Mouse (Mus musculus) embryonic stem cell, embryonic (primary cell): ENCODE measurements around the gene Ccdc163.
"Not testable (repeated sequence)": the region's sequence is repeated elsewhere in the genome, so short reads cannot be mapped to it uniquely, and the experiment has no call there.

Experiments
- CTCF ChIA-PET, 4 experiments: fragments of 300-600 bp in 2 of 4; fragments of 350-600 bp in 2 of 4; sonication (Branson Sonifier 250); formaldehyde crosslinking; loops; one replicate each; lab custom pipeline; 2022; ENCODE audit warnings: inconsistent platforms in 2 of 4; lab: Charles Lee
- POLR2A ChIA-PET, 4 experiments: fragments of 300-600 bp in 2 of 4; fragments of 350-600 bp in 2 of 4; sonication (Branson Sonifier 250); formaldehyde crosslinking; loops; one replicate each; lab custom pipeline; 2022; ENCODE audit warnings: antibody characterized with exemption in 4 of 4, inconsistent platforms in 1 of 4; lab: Charles Lee

Gene Ccdc163

GRCm38 (mm10) chr4:116708201-116708764 is at the start of gene Ccdc163, which contains the start of gene Mmachc:
TSS of gene Ccdc163 (plus strand) at chr4:116708509.
TSS of gene Mmachc (minus strand) at chr4:116708406.
- CTCF ChIA-PET: interaction anchor here (0.6 to 3.6 kb wide), 24 partner anchors 9 to 438 kb away, joined by 3 to 28 read pairs (median 5); partner anchors contain the start of genes Tesk2 (in 2 of the 4), Mutyh (in 1 of the 4), Prdx1 (in 1 of the 4) and Toe1 (in 1 of the 4)
- POLR2A ChIA-PET: interaction anchor here (0.6 to 16.3 kb wide), 105 partner anchors 9 to 584 kb away, joined by 3 to 370 read pairs (median 5); partner anchors contain the start of genes Mutyh (in 3 of the 4), Prdx1 (in 3 of the 4), Tesk2 (in 3 of the 4) and Toe1 (in 3 of the 4)

GRCm38 (mm10) chr4:116659474-116659873 is 48.8 kb upstream of the Ccdc163 start:
- CTCF ChIA-PET: interaction anchor here in 1 of 4 experiments (2.7 kb wide), 1 partner anchor 15 kb away, joined by 18 read pairs; no protein-coding TSS in a partner anchor
- POLR2A ChIA-PET: interaction anchor here (0.7 to 28.6 kb wide), 12 partner anchors 8 to 578 kb away, joined by 3 to 786 read pairs (median 10); partner anchors contain the start of genes Akr1a1 (in 3 of the 4), Prdx1 (in 3 of the 4), Gpbp1l1 (in 1 of the 4) and Nasp (in 1 of the 4)

GRCm38 (mm10) chr4:116659916-116660315 is 48.4 kb upstream of the Ccdc163 start:
- ChIA-PET CTCF (interaction anchor here in 1 of 4 experiments (2.7 kb wide), 1 partner anchor 15 kb away, joined by 18 read pairs; no protein-coding TSS in a partner anchor), POLR2A (interaction anchor here (0.7 to 28.6 kb wide), 12 partner anchors 8 to 578 kb away, joined by 3 to 786 read pairs (median 13); partner anchors contain the start of genes Prdx1 (in 4 of the 4), Akr1a1 (in 3 of the 4) and Nasp (in 1 of the 4))

DNA sequence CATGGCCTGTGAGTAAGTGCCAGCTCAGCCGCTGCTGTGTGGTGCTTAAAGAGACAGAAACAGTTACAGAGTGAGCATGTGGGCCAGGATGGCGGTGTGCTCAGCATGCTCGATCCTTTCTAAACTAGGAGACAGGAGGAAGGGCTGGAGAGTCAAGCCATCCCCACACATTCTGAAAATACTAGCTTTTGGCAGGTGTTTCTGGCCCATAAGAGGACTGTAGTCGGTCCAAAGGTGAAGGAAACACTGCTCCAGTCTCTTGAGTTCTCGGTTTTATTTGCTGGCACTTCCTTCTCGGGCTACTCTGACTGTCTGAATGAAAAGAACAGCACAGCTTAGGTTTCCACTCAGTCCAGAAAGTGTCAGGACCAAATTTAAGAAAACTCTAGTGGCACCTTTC is 47.5 kb upstream of the Ccdc163 start:
- POLR2A ChIA-PET: interaction anchor here (0.6 to 28.6 kb wide), 18 partner anchors 9 to 495 kb away, joined by 3 to 786 read pairs (median 5); partner anchors contain the start of genes Prdx1 (in 4 of the 4), Akr1a1 (in 3 of the 4), Gpbp1l1 (in 2 of the 4) and Nasp (in 1 of the 4)
- CTCF ChIA-PET: interaction anchor here in 3 of 4 experiments (0.5 to 1.5 kb wide), 5 partner anchors 9 to 32 kb away, joined by 3 read pairs; partner anchors contain the start of gene Akr1a1 (in 1 of the 3)

GRCm38 (mm10) chr4:116661998-116662397 is 46.3 kb upstream of the Ccdc163 start:
- CTCF ChIA-PET: interaction anchor here (0.6 to 1.8 kb wide), 23 partner anchors 9 to 1973 kb away, joined by 3 to 12 read pairs (median 4); partner anchors contain the start of genes Akr1a1 (in 2 of the 4), Nasp (in 1 of the 4) and Prdx1 (in 1 of the 4)
- POLR2A ChIA-PET: interaction anchor here (0.6 to 28.6 kb wide), 25 partner anchors 11 to 881 kb away, joined by 3 to 786 read pairs (median 3); partner anchors contain the start of genes Prdx1 (in 3 of the 4), Akr1a1 (in 2 of the 4), Tesk2 (in 2 of the 4) and Gpbp1l1 (in 1 of the 4)

- POLR2A ChIA-PET: interaction anchor here in 3 of 4 experiments (0.6 to 18.6 kb wide), 5 partner anchors 10 to 508 kb away, joined by 3 to 320 read pairs (median 5); partner anchors contain the start of gene Prdx1 (in 1 of the 3)
- CTCF ChIA-PET: interaction anchor here in 2 of 4 experiments (0.6 to 1.1 kb wide), 2 partner anchors 19 to 88 kb away, joined by 3 to 4 read pairs; partner anchors contain the start of gene Prdx1 (in 1 of the 2)
Observed at GRCm38 (mm10) chr4:116666625-116667024, 41.7 kb upstream of the Ccdc163 start.

GRCm38 (mm10) chr4:116668145-116668544 is 40.2 kb upstream of the Ccdc163 start:
- CTCF ChIA-PET: interaction anchor here in 1 of 4 experiments (1.3 kb wide), 1 partner anchor 16 kb away, joined by 5 read pairs; the partner anchor contains the start of gene Akr1a1
- POLR2A ChIA-PET: interaction anchor here in 2 of 4 experiments (1.2 to 1.7 kb wide), 3 partner anchors 17 to 40 kb away, joined by 4 to 6 read pairs (median 6); partner anchors contain the start of genes Prdx1 (in 2 of the 2) and Nasp (in 1 of the 2)

- ChIA-PET POLR2A (interaction anchor here in 1 of 4 experiments (1.7 kb wide), 1 partner anchor 16 kb away, joined by 6 read pairs; the partner anchor contains the start of gene Prdx1), CTCF (no interaction called here)
Observed at GRCm38 (mm10) chr4:116669291-116669690, 39.0 kb upstream of the Ccdc163 start.

DNA sequence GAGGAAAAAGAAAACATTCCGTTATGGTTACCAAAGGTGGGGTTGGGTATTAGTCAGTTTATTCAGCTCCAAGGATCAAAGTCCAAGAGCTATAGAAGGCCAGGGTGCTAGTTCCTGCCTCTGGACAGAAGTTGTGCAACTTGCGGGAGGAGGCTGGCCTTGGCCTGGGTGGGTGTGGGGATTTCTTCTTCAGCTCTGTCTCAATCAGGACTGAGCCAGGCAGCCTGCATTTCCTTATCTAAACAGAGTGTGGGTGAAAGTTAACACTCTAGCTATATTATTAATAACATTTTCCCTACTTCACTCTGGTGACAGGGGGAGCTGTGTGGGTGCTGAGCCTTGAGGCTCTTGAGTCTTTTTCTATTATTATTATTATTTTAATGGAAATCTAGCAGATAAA is 35.5 kb upstream of the Ccdc163 start:
- POLR2A ChIA-PET: interaction anchor here (0.7 to 6.2 kb wide), 8 partner anchors 11 to 28 kb away, joined by 3 to 73 read pairs (median 6); partner anchors contain the start of genes Prdx1 (in 4 of the 4) and Akr1a1 (in 1 of the 4)

DNA sequence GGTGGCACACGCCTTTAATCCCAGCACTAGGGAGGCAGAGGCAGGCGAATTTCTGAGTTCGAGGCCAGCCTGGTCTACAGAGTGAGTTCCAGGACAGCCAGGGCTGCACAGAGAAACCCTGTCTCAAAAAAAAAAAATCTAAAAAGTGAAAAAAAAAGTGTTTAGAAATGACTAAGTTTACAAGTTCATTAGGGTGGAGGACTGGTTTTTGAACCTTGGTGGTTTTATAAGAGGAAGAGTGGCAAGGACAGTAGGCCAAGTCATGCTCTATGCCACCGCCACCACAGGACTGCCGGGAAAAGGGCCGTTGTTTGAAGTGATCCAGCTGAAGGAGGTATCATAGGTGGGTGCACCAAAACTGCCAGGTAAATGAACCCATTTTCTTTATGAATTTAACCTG is 33.5 kb upstream of the Ccdc163 start:
- POLR2A ChIA-PET: interaction anchor here in 2 of 4 experiments (0.5 to 6.2 kb wide), 9 partner anchors 9 to 49 kb away, joined by 3 to 73 read pairs (median 5); partner anchors contain the start of gene Prdx1 (in 2 of the 2)
- CTCF ChIA-PET: not testable (repeated sequence)

More for the DNA sequence above, 35.5 kb upstream of the Ccdc163 start:
- CTCF ChIA-PET: interaction anchor here in 1 of 4 experiments (0.8 kb wide), 2 partner anchors 11 to 28 kb away, joined by 4 to 5 read pairs; no protein-coding TSS in a partner anchor

DNA sequence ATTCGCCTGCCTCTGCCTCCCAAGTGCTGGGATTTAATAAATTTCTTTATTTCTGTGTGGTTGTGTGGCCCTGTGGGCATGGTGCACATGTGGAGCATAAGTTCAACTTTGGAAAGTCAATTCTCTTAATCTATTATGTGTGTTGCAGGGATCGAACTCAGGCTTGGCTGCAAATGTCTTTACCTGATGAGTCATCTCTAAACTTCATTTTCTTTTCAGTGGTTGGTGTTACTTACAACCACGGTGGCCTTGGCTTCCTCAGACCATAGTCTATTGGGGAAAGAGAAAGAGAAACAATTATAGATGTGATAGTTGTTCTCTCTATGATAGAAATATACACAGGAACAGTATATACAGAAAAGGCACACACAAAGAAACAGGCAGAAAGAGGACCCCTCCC is 32.3 kb upstream of the Ccdc163 start:
- ChIA-PET CTCF (interaction anchor here in 1 of 4 experiments (1.0 kb wide), 1 partner anchor 15 kb away, joined by 3 read pairs; no protein-coding TSS in a partner anchor), POLR2A (interaction anchor here in 3 of 4 experiments (0.7 to 2.4 kb wide), 6 partner anchors 9 to 588 kb away, joined by 3 to 26 read pairs (median 4); partner anchors contain the start of genes Prdx1 (in 3 of the 3) and Nasp (in 1 of the 3))

DNA sequence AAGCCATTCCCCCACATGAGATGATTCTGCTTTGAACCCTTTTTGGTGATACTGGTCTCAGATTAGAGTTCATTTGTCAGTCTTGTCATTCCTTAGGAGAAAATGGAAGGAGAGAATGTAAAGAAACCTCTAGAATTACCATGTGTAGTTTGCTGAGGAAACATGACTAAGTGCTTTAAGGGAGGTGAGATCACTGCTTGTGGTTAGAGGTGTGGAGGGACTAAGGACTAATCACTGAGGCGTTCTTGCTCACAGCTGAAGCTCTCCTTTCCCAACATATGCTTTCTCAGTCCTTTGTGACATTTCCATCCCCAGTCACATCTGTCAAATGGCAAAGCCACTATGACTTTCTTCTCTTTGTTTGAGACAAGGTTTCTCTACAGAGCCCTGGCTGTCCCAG is 30.5 kb upstream of the Ccdc163 start:
- ChIA-PET POLR2A (interaction anchor here in 3 of 4 experiments (0.6 to 2.4 kb wide), 7 partner anchors 9 to 43 kb away, joined by 3 to 26 read pairs (median 5); partner anchors contain the start of genes Prdx1 (in 2 of the 3), Akr1a1 (in 1 of the 3), Ccdc163 (in 1 of the 3) and Mmachc (in 1 of the 3)), CTCF (no interaction called here)

DNA sequence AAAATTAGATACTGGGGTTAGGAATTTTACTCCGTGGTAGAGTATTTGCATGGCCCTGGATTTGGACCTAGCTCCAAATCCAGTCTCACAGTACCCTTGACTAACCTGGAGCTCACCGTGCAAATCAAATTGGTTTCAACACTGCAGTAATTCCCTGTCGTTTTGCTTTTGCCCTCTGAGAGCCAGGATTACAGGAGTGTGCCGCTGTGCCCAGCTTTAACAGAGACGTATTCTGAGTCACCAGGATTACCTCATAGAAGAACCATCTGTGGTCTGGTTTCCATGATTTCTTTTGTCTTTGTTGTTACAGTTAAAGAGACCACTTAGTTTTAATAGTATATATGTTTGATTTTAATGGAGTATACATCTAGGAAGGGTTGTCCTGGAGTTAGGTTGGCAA is 29.2 kb upstream of the Ccdc163 start:
- POLR2A ChIA-PET: interaction anchor here (0.5 to 2.1 kb wide), 15 partner anchors 9 to 121 kb away, joined by 3 to 9 read pairs (median 4); partner anchors contain the start of genes Ccdc163 (in 2 of the 4), Mmachc (in 2 of the 4) and Akr1a1 (in 1 of the 4)
- CTCF ChIA-PET: no interaction called here

DNA sequence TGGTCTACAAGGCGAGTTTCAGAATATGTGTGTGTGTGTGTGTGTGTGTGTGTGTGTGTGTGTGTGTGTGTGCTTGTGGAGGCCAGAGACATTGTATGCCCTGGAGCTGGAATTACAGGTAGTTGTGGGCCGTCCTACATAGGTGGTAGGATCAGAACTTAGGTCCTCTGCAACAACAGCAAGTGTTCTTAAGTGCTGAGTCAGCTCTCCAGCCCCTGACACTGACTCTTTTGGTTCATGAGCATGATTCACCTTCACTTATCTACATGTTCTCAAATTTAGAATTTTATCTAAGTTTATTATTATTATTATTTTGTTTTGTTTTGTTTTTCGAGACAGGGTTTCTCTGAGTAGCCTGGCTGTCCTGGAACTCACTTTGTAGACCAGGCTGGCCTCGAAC is 27.8 kb upstream of the Ccdc163 start:
- ChIA-PET POLR2A (interaction anchor here in 2 of 4 experiments (0.6 to 2.1 kb wide), 8 partner anchors 11 to 416 kb away, joined by 3 to 6 read pairs (median 3); partner anchors contain the start of gene Akr1a1 (in 1 of the 2)), CTCF (interaction anchor here in 2 of 4 experiments (0.6 to 0.7 kb wide), 2 partner anchors 23 to 152 kb away, joined by 3 to 6 read pairs; no protein-coding TSS in a partner anchor)

DNA sequence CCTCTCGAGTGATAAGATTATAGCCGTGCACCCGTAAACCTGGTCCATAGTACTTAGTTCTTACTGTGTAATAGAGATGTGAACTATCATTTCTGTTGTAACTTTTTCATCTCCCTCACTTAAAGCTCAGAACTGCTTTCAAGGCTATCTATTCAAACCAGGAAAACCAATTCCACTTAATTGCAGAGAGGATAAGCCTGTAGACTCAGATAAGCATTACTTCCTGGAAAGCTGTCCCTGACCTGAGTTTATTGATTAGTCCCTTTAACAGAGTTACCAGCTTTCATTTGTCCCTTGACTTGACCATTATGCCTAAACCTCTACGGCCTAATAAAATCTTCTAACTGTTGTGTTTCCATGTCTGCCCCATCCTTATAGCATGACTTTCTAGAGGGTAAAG is 24.4 kb upstream of the Ccdc163 start:
- ChIA-PET CTCF (interaction anchor here in 1 of 4 experiments (0.6 to 2.8 kb wide), 3 partner anchors 12 to 135 kb away, joined by 3 to 12 read pairs (median 3); partner anchors contain the start of genes Ccdc163 and Mmachc), POLR2A (interaction anchor here (0.6 to 8.3 kb wide), 51 partner anchors 10 to 463 kb away, joined by 3 to 370 read pairs (median 13); partner anchors contain the start of genes Akr1a1 (in 3 of the 4), Ccdc163 (in 3 of the 4), Mmachc (in 3 of the 4) and Gpbp1l1 (in 2 of the 4))

GRCm38 (mm10) chr4:116684665-116685064 is 23.6 kb upstream of the Ccdc163 start:
- ChIA-PET POLR2A (interaction anchor here (0.6 to 8.3 kb wide), 93 partner anchors 8 to 1152 kb away, joined by 3 to 370 read pairs (median 6); partner anchors contain the start of genes Akr1a1 (in 3 of the 4), Ccdc163 (in 3 of the 4), Gpbp1l1 (in 3 of the 4) and Mmachc (in 3 of the 4)), CTCF (interaction anchor here in 3 of 4 experiments (0.6 to 2.8 kb wide), 5 partner anchors 12 to 915 kb away, joined by 3 to 12 read pairs (median 5); partner anchors contain the start of genes Ccdc163 (in 1 of the 3) and Mmachc (in 1 of the 3))
